Mouse (Mus musculus): ENCODE data around the gene Mtus2. TPM values are rescaled to one million over a fixed set of nuclear protein-coding genes. Genes with fewer than 3 reads are reported as not detected.

Mtus2 gene
- total RNA-seq, 2 experiments from 2014 or later: 0.62 to 3.7 TPM

DNA sequence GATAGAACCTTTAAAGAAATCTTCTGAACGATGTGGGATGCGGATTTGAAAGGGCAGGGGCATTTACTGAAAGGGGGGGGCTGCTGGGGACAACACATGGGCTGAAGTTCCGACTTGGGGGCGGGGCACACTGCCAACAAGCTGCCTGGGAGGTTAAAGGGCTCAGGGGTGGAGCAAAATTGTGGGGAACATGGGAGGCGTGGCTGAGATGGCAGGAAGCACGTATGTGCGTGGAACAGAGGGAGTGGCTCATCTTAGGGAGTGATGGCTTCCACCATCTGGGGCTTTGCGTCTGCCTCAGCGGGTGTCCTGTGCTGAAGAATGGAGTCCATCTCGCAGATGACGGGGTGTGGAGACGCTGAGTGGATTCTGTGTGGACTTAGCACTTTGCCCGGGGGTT, 70.9 kb downstream of the Mtus2 start:
- no peak for ATAC-seq (replicated peaks; ENCODE audit: poor library complexity)

DNA sequence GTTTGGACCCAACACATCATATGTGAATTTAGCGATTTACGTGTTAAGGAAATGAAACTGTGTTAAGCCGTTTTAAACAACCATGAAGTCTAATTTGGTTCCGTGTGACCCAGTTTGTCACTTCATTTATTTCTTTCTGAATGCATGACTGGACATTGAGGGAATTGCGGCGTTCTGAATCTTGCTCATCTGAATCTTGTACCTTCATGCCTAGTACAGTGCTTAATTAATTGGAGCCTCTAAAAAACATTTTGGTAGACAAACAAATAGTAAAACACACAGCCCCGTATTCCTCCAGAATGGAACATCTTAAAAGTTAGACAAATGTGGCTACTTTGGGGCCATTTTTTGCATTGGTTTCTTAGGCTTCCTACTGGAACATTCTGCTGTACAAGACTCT, 84.5 kb downstream of the Mtus2 start:
- no peak for ATAC-seq (replicated peaks; ENCODE audit: poor library complexity)

DNA sequence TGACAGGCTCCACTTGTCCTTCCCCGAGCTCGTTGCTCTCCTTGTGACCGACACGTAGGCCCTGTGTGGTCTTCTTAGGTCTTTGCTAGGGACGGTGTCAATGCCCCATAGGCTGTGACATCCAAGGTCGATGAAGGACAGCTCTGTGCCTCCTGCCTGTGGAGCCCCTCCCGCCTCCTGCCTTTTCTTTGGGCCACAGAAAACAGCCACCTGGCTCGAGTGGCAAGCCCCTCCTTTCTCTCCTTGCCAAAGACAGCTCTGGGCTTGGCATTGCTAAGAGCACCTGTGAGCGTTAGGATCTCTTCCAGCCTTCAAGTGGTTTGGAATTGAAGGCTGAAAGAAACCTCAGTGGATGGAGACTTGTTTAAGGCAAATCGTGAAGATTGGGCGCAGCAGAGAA, 91.1 kb downstream of the Mtus2 start:
- ATAC-seq (replicated peaks; ENCODE audit: poor library complexity): no peak

DNA sequence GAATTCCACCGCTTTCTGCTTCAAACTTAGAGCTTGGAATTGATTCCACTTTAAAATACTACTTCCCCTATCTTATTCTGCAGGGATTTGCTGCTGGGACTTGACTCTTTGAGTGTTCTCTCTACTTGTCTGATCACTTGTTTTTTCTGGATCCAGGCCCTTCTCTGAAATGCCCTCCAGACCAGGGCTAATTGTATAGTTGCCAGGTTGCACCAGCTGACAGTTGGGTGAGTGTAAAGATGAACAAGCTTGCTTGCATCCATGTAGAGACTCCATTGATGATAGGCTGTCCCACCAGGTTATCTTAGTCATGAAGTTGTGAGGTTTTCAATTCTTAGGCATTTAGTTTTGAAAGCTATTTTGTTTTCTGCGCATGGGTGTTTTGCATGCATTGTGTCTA, 92.2 kb downstream of the Mtus2 start:
- ATAC-seq (replicated peaks; ENCODE audit: poor library complexity): no peak

DNA sequence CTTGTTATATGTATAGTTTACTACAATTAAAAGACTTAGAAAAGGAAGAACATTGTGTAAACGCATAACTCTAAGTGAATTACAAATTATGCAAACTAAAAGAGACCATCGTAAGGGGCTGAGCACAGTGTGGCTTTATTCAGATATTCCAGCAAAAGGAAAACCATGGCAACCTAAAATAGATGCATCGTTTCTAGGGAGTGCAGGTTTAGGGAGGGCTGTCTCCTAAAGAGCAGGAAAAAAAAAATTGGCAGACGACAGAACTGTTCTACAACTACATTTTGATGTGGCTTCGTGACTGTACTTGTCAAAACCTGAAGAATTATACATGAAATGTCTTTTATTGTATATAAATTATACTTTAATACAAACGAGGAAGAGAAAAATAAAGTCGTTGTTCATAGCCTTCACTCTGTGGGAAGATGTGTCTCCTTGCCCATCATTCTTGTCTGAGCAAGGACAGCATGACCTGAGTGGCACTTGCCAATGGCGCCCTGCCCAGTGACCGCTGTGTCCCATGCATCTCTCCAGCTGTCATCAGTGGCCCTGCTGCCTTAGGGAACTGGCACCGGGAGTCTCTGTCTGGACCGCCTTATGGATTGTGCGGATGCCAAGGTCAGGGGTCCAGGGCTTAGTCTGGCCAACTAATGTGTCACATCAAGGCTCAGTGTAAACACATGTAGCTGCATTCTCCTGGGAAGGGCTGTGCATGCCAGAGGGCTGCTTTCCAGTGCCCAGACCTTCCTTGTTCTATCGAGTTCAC, 95.9 kb downstream of the Mtus2 start:
- no peak for ATAC-seq (replicated peaks; ENCODE audit: poor library complexity)

DNA sequence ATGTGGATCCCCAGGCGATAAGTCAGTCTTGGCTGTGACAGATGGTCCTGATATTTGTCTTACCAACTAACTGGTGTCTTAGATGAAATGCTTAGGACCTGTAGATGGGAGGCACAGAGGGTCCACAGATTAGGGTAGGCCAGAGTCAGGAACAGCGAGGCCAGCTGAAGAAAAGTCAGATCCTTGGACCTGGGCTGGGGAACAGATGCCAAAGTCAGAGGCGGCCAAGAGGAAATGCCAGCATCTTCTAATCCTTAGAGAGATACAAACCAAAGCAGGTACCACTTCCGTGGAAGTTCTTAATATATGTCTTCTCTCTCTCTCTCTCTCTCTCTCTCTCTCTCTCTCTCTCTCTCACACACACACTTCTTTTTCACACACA, 96.5 kb downstream of the Mtus2 start:
- no peak for ATAC-seq (replicated peaks; ENCODE audit: poor library complexity)

DNA sequence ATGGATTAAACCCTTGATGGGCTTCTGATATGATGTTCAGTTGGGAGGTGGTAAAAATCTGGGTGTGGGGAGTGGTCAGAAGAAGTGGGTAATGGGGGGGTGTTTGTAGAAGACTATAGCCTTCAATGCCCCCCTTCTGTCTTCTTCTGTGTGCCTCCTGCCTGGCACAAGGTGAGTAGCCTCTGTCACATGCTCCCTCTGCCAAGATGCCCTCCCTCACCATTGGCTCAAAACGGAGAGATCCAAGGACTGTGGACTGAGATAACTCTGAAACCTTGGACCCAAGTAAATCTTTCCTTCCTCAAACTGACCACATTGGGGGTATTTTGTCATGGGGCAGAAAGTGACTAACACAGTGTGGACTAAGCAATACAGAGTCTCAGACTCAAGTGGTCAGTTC, 99.7 kb downstream of the Mtus2 start:
- ATAC-seq (replicated peaks; ENCODE audit: poor library complexity): no peak

DNA sequence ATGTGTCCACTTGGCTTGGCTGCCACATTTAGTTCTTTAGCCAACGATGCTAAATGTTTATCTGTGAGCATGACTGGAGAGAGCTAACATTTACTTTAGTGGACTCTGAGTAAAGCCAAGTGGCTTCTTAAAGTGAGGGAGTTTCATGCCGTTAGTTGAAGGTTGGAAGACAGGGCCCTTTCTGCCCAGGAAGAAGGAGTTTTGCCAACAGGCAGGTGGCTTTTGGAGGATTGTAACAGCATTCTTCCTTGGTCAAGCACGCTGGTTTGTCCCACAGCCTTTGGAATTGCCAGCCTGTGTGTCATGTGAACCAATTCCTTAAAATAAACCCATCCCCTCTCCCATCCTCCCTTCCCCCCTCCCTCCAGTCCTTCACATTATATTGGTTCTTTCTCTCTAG, 100.3 kb downstream of the Mtus2 start:
- ATAC-seq (replicated peaks; ENCODE audit: poor library complexity): no peak

DNA sequence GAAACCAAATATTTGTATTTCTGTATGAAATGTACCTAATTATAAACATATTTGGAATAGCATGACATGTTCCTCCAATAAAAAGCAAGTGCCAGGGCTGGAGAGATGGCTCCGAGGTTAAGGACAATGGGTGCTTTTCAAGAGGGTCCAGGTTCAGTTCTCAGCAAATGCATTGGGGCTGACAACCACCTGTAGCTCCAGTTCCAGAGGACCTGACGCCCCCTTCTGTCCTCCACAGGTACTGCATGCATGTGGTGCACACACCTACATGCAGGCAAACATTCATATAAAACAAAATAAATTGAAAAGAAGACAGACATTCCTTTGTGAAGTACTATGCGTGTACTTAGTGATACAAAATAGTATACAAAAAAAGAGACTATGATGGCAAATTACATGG, 102.2 kb downstream of the Mtus2 start:
- no peak for ATAC-seq (replicated peaks; ENCODE audit: poor library complexity)

DNA sequence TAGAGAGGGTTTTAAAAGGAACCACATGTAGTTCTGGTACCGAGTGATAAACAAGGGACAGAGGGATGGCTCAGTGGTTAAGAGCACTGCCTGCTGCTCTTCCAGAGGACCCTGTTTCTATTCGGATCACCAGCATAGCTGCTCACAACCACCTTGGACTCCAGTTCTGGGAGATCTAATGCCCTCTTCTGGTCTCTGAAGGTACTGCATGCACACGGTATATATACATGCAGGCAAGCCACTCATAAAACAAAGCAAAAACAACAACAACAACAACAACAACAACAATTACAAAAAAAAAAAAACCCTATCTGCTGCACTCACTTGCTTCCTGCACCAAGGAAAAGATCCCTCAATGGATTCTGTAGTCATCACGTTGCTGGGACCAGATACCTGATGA, 104.7 kb downstream of the Mtus2 start:
- ATAC-seq (replicated peaks; ENCODE audit: poor library complexity): no peak

DNA sequence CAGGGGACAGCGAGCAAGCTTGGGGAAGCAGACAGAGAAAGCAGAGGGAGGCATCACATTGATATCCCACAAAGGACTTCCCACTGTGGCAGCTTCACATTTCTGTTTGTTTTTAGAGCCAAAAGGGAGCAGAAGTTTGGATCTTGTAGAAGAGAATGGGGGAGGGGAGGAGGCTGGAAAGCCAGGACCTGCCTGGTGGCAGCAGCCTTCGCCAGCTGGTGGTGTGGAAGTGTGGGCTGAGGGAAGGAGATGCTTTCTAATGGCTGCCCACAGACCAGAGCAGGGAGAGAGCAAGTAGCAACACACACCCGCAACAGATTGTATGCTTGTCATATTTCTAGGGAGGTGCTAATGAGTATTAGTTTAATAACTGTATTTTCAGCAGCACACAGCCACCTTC, 106.6 kb downstream of the Mtus2 start:
- ATAC-seq (replicated peaks; ENCODE audit: poor library complexity): no peak

DNA sequence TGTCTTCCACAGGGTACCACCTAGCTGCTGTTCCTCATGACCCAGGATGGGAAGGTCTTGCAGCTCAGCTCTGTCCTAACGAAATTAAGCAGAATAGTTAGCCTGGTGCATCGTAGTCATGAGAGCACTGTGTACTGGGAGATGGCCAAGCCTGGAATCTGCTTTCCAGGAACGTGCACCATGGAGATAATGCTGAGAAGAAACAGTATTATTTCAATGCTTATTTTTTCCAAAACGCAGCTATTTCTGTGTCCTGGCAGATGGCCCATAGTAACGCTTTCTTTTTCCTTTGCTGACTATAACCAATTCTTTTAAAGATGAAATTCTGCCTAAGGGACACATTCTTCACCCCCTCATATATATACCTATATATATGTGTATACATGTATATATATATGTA, 108.1 kb downstream of the Mtus2 start:
- no peak for ATAC-seq (replicated peaks; ENCODE audit: poor library complexity)

DNA sequence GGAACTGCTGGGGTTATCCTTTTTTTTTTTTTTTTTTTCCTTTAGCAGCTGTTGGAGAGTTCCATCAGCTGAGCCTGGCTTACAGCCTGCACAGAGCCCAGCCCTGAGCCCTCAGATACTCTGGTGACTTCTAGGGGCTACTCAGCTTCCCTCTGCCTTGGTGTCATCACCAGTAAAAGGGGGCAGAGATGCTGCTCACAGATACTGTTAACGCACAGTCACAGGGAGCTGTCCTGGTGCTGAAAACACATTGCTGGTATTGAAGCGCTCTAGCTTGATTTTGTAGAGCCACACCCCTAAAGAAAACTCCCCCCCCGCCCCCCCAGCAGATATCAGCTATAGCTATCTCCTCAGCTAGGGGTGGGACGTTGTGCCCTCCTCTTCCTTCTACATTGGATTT, 112.8 kb downstream of the Mtus2 start:
- peak; percentile 71 for ATAC-seq (replicated peaks; ENCODE audit: poor library complexity)

DNA sequence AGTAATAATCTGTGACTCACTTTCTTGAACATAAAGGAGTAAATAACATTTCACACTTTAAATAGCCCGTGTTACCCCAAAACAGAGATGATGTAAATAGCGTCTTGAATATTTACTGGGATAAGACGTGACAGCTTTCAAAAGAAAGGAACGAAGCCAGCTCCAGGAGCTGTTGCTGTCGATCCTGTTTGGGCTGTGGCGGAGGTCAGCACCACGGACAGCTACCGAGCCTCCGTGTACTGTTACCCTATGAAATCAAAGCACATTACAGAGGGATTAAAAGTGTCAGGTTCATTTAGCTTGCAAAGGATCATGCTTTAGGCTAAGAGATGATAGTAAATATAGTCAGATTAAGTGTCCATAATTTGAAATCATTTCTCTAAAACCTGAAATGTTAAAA, 114.7 kb downstream of the Mtus2 start:
- 0 out of 2 replicates have a peak, but pooled peaks have one; percentile 57 for ATAC-seq (replicated peaks; ENCODE audit: poor library complexity)

DNA sequence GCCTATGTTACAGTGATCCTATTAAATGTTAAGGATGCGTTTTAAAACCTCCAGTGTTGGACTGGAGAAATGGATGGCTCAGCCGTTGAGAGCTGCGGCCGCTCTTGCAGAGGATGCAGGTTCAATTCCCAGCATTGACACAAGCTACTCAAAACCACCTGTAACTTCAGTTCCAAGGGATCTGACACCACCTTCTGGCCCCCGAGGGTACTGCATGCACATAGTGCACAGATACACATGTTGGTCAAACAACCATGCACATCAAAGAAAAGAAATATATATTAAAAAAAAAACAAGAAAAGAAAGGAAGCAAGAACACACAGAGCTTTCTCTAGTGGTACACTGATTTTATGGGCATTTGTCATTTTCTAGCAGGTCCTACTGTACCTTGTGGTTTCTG, 116.3 kb downstream of the Mtus2 start:
- no peak for ATAC-seq (replicated peaks; ENCODE audit: poor library complexity)

DNA sequence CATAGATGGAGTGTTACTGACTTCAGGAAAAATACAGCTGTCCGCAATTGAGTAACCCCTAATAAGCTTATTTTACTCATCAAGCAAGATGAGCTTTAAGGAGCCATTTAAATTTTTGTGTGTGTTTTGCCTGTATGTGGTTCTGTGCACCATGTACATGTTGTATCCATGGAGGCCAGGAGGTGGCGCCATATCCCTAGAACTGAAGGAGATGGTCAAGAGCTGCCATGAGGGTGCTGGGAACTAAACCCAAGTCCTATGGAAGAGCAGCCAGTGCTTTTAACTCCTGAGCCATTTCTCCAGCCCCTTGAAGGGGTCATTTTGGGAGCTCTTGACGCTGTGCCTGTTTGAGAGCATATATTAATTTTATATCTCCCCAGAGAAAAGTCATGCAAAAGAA, 122.6 kb downstream of the Mtus2 start:
- ATAC-seq (replicated peaks; ENCODE audit: poor library complexity): no peak

DNA sequence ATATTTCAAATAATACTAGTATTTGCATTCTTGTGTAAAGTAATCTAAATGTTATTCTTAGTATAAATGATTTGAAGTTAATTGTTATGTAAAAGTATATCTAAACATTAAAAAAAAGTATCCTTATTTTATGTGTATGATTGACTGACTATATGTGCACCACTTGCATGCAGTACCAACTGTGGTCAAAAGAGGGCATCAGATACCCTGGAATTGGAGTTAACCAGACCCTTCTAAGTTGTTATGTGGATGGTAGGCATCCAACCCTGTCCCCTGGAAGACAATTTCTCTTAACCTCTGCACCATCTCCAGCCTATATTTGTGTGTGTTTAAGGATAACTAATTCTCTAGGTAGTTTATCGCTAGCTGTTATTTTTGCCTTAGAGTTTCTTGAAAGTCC, 126.4 kb downstream of the Mtus2 start:
- no peak for ATAC-seq (replicated peaks; ENCODE audit: poor library complexity)

DNA sequence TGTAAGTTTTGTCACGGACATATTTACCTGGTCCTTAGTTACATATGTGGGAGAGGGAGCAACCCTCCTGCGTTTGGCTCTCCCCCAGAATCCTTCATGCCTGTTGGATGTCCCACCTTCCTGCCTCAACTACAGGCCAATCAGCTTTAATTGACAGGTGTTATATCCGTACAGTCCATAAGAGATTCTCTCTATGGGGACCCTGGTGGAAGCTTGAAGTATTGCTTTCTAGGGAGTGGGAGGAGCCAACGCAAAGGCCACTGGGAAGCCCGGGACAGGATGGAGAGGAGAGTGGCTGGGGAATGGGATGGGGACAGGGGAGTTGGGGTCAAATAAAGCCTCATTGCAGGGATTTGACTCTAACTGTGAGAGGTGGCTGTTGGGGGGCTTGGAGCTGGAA, 127.6 kb downstream of the Mtus2 start:
- ATAC-seq (replicated peaks; ENCODE audit: poor library complexity): no peak

DNA sequence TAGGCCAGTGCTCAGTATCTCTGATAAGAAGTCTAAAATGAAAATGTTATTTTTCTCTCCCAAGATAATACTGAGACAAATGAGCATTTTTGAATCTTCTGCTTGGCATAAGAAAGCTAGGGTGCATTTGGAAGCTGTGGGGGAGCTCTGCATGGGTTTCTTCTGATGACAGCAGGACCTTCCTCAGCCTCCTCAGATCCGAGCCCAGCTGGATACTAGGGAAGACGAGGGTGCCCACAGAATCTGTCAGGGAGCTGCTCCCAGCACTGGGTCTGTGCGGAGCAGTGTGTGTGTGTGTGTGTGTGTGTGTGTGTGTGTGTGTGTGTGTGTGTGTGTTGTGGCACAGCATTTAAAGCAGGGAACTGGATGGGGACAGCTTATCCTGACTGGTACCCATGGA, 130.7 kb downstream of the Mtus2 start:
- ATAC-seq (replicated peaks; ENCODE audit: poor library complexity): no peak

DNA sequence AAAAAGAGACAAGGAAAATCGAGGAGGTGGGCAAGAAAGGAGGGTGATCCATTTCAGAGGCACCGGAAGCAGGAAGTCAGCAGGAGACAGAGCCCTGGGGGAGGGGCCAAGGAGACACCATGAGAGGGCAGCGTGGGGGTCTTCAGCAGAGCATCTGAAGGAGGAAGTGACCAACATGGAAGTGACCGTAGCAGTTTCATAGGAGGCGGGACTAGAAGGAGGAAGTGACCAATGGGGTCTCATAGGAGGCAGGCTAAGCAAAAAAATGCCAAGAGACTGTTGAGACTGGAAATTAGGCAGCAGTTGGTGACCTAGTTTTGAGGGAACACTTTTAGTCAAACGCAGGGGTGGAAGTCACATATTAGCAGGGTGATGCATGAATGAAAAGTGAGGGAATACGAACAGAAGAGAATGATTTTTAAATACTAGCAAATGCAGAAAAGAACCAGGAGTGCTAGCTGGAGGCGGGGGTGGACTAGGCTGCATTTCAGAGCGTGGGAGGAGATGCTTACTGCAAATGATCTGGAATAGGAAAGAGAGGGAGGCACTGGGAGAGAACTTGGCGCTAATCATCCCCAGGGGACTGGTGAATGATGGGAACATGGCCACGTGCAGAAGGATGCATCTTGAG, 133.2 kb downstream of the Mtus2 start:
- ATAC-seq (replicated peaks; ENCODE audit: poor library complexity): no peak

DNA sequence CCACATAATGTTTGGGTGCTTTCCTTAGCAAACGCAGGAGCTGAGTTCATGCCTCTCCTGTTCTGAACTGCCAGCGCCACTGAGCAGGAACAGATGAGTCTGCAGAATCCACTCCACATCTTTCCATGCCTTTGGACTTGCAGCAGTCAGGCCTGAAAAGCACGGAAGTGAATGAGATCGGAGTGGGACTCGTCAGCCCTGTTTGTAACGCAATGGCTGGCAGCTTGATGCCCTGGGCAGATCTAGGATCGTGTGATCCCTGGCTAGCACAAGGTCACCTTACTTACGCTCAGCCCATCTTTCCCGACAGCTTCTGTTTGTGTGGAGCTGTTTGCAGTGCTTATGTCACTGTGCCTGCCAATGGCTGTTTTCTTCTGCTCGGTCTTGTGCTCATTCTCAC, 137.5 kb downstream of the Mtus2 start:
- no peak for ATAC-seq (replicated peaks; ENCODE audit: poor library complexity)

DNA sequence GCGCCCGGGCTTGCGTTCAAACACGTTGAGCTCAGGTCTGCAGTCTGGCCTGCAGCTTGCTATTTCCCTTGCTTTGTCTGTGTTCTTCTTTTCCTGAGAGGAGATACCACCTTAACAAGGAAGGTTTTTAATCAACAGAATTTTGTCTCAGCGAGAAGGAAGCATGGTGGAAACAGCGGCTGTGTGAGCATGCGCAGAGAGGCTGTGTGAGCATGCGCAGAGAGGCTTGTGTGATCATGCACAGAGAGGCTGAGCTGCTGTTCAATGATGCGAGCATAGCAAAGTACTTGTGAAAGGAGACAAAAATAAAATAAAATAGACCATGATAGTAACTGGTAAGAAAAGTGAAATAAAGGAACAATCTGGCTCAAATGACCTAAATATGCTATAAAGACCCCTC, 142.2 kb downstream of the Mtus2 start:
- ATAC-seq (replicated peaks; ENCODE audit: poor library complexity): no peak

DNA sequence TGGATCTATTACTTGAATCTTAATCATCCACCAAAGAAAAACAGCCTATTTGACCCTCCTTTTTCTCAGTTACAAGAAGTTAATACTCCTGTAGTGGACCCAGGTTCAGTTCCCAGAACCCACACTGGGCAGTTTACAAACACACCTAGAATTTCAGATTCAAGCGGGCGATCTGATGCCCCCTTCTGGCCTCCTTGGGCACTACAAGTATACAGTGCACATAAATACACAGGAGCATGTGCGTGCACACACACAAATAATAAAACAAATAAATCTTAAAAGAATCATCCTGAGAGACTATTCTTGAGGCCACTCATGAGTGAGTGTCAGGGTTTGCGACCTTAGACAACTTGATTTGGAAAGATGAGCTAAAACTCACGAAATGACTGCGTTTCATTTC, 150.2 kb downstream of the Mtus2 start:
- no peak for ATAC-seq (replicated peaks; ENCODE audit: poor library complexity)

All from megakaryocyte progenitor cell, adult 5-6 weeks (primary cell).